Mouse (Mus musculus) testis, postnatal 14 days (tissue): ENCODE measurements around the gene Fhl1.

Experiments used
- DNase-seq: peaks from one replicate; pipeline ENCODE4 v3.0.0; 2021; ENCODE audit warnings: low spot score

The Fhl1 gene

GRCm38 (mm10) chrX:56752144-56752543 lies 20.6 kb downstream of the Fhl1 start:
- DNase-seq: no peak

- DNase-seq: no peak
These were observed 22.0 kb downstream of the Fhl1 start for GRCm38 (mm10) chrX:56753317-56754289.

GRCm38 (mm10) chrX:56755646-56756045 lies 24.1 kb downstream of the Fhl1 start:
- DNase-seq: no peak

GRCm38 (mm10) chrX:56756352-56756751 lies 24.8 kb downstream of the Fhl1 start:
- DNase-seq: no peak

- DNase-seq: no peak
These were observed 28.7 kb downstream of the Fhl1 start for GRCm38 (mm10) chrX:56760257-56760760.

GRCm38 (mm10) chrX:56769838-56770237 lies 38.3 kb downstream of the Fhl1 start:
- DNase-seq: no peak

GRCm38 (mm10) chrX:56771751-56772150 lies 40.2 kb downstream of the Fhl1 start:
- no peak for DNase-seq

- no peak for DNase-seq
These were observed 41.7 kb downstream of the Fhl1 start for GRCm38 (mm10) chrX:56773329-56773728.

- DNase-seq: no peak
These were observed 54.9 kb downstream of the Fhl1 start for GRCm38 (mm10) chrX:56786281-56787061.

- no peak for DNase-seq
These were observed 55.9 kb downstream of the Fhl1 start for GRCm38 (mm10) chrX:56787486-56787885.

- no peak for DNase-seq
These were observed 59.0 kb downstream of the Fhl1 start for GRCm38 (mm10) chrX:56790591-56790990.

- no peak for DNase-seq
These were observed 59.7 kb downstream of the Fhl1 start for GRCm38 (mm10) chrX:56791268-56791667.

GRCm38 (mm10) chrX:56821765-56822603 lies 90.4 kb downstream of the Fhl1 start, which contains the start of gene Map7d3:
Gene Map7d3, minus strand, starts transcription at chrX:56822326.
- peak; percentile 4 for DNase-seq

- peak; percentile 22 for DNase-seq
These were observed 95.9 kb downstream of the Fhl1 start for GRCm38 (mm10) chrX:56827492-56827891.

GRCm38 (mm10) chrX:56835842-56836241 lies 104.3 kb downstream of the Fhl1 start:
- no peak for DNase-seq

GRCm38 (mm10) chrX:56839369-56839768 lies 107.8 kb downstream of the Fhl1 start:
- DNase-seq: no peak

GRCm38 (mm10) chrX:56841255-56841654 lies 109.7 kb downstream of the Fhl1 start:
- no peak for DNase-seq
